Mouse (Mus musculus) layer of hippocampus, postnatal 36 days (tissue): ENCODE data around the gene Nme9. TPM values are rescaled to one million over a fixed set of nuclear protein-coding genes. Genes with fewer than 3 reads are reported as not detected.

Source experiments
- DNase-seq, 2 experiments: peaks; one replicate each; pipeline ENCODE4 v3.0.0; 2022
- total RNA-seq, 2 experiments: library from RNA; stranded (reverse); gene quantifications; 2 replicates each; pipeline ENCODE4 v1.2.3; 2021

Nme9 gene
- total RNA-seq, 2 experiments from 2014 or later: 0.42 TPM; not detected in 1

- no peak for DNase-seq
Observed at GRCm38 (mm10) chr9:99484632-99485031, 33.4 kb downstream of the Nme9 start.

- DNase-seq: no peak
Observed at GRCm38 (mm10) chr9:99485144-99485543, 33.9 kb downstream of the Nme9 start.

- no peak for DNase-seq
Observed at GRCm38 (mm10) chr9:99487126-99487695, 35.9 kb downstream of the Nme9 start.

DNA sequence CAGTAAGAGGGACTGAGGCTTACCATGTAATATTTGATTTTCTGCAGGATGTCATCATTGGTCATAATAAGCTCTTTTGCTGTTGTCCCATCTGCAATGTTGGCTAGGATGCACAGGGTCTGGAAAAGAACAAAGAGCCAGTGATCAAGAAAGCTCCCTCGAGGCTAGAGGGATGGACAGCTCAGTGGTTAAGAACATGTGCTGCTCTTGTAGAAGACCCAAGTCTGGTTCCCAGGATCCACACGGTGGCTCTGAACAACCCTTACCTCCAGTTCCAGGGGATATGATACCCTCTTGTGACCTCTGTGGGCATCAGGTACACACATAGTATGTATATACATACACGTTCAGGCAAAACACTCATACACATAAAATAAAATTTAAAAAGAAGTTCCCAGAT, 36.6 kb downstream of the Nme9 start:
- no peak for DNase-seq

- no peak for DNase-seq
Observed at GRCm38 (mm10) chr9:99491050-99491449, 39.8 kb downstream of the Nme9 start.

DNA sequence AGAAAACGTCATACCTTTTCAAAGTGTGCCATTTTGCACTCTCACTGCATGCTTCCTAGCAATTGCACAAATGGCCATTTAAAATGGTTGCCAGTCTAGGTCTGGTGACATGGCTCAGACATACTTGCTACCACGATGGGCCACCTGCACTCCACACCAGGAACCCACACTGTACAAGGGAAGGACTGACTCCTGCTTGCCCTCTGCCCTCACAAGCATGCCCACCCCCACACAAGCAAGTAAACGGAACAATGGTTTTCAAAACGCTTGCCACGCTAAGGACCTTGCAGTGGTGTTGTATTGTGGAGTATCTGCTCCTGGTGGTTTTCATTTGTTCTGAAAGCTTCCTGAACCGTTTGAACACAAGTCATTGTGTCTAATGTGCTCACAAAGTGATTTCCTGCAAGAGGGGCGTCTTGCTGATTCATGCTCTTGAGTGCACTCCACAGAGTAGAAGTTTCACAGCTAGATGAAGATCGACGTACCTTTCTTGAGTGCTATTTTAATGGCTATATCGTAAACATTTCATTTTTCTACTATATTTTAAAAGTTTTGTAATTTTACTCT, 41.4 kb downstream of the Nme9 start:
- no peak for DNase-seq

DNA sequence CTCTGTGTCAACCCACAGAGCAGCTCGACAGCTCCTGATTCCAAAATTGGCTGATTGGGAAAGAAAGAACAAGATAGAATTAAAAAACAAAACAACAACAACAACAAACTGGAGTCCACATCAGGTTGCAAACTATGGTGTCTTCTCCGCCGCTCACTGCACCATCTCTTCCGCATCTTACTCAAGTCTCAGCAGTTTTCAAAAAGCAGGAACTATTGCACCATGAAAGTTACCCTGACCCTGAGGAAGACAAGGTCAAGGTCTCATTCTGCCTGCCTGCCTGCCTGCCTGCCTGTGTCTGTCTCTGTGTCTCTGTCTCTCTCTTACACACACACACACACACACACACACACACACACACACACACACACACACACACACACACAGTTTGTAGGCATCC, 48.1 kb downstream of the Nme9 start:
- no peak for DNase-seq

- no peak for DNase-seq
Observed at GRCm38 (mm10) chr9:99505875-99506274, 54.6 kb downstream of the Nme9 start.

Other genes with a start within 250 kb of the Nme9 start
- gene Faiml, start 214.2 kb upstream of the Nme9 start, total RNA-seq: not detected
- 10 to 100 TPM; 25.8 to 27.5 TPM for gene Cep70, start 208.1 kb upstream of the Nme9 start, total RNA-seq
- 1 to 10 TPM; 1.8 to 2.7 TPM for gene Esyt3, start 92.9 kb upstream of the Nme9 start, total RNA-seq
- gene Mras, start 14.1 kb upstream of the Nme9 start, total RNA-seq: 100 to 1,000 TPM; 132 to 154 TPM
- 10 to 100 TPM; 53.1 to 56.7 TPM for gene Armc8, start 117.4 kb downstream of the Nme9 start, total RNA-seq
- 10 to 100 TPM; 12.6 TPM for gene Dbr1, start 124.3 kb downstream of the Nme9 start, total RNA-seq
- gene A4gnt, start 161.0 kb downstream of the Nme9 start, total RNA-seq: under 1 TPM in 1 of 2 experiments, not detected in 1; 0.15 TPM
- 10 to 100 TPM; 19.7 to 28.6 TPM for gene Dzip1l, start 178.0 kb downstream of the Nme9 start, total RNA-seq